Mouse (Mus musculus): ENCODE data around the gene Tecta. TPM values are rescaled to one million over a fixed set of nuclear protein-coding genes. Genes with fewer than 3 reads are reported as not detected.

Tecta gene
- polyA plus RNA-seq, 1 experiment: not detected

GRCm38 (mm10) chr9:42336575-42336974, 63.2 kb downstream of the Tecta start:
- 86% methylated on average over 1 of the region's 1 CpGs for WGBS
- Histone ChIP-seq H3K4me3 (ENCODE audit: insufficient read depth, low read depth, low read length) (no peak overlapping the region), H3K4me1 (ENCODE audit: control insufficient read depth, insufficient read depth, low read length) (no peaks in the 10 kb centered on the region), H3K27ac (ENCODE audit: insufficient read depth, low read depth, low read length) (no peak overlapping the region)
- TF ChIP-seq CTCF (IDR thresholded peaks at IDR 0.05; ENCODE audit: insufficient read depth, low read depth, low read length) (no peak), POLR2A (IDR thresholded peaks at IDR 0.05; ENCODE audit: insufficient read depth, low read depth, low read length) (no peak)

GRCm38 (mm10) chr9:42334885-42335284, 64.8 kb downstream of the Tecta start:
- Histone ChIP-seq H3K27ac (ENCODE audit: insufficient read depth, low read depth, low read length) (no peak overlapping the region), H3K4me3 (ENCODE audit: insufficient read depth, low read depth, low read length) (no peak overlapping the region), H3K4me1 (ENCODE audit: control insufficient read depth, insufficient read depth, low read length) (no peaks in the 10 kb centered on the region)
- TF ChIP-seq POLR2A (IDR thresholded peaks at IDR 0.05; ENCODE audit: insufficient read depth, low read depth, low read length): no peak
- TF ChIP-seq CTCF (IDR thresholded peaks at IDR 0.05; ENCODE audit: insufficient read depth, low read depth, low read length): no peak
- 92% methylated on average over 3 of the region's 3 CpGs for WGBS

- WGBS: 80% methylated on average over 12 of the region's 12 CpGs
- Histone ChIP-seq H3K4me3 (ENCODE audit: insufficient read depth, low read depth, low read length) (no peak overlapping the region), H3K4me1 (ENCODE audit: control insufficient read depth, insufficient read depth, low read length) (peaks cover 3% of the 10 kb centered on the region; the same call in 1 of the 2 replicates), H3K27ac (ENCODE audit: insufficient read depth, low read depth, low read length) (no peak overlapping the region)
- no peak for TF ChIP-seq CTCF (IDR thresholded peaks at IDR 0.05; ENCODE audit: insufficient read depth, low read depth, low read length)
- no peak for TF ChIP-seq POLR2A (IDR thresholded peaks at IDR 0.05; ENCODE audit: insufficient read depth, low read depth, low read length)
Observed at GRCm38 (mm10) chr9:42332692-42333091, 67.0 kb downstream of the Tecta start.

- peaks cover 3% of the 10 kb centered on the region; the same call in 1 of the 2 replicates for H3K4me1 ChIP-seq (ENCODE audit: control insufficient read depth, insufficient read depth, low read length)
- H3K4me3 ChIP-seq (ENCODE audit: insufficient read depth, low read depth, low read length): no peak overlapping the region
- 89% methylated on average over 7 of the region's 7 CpGs for WGBS
- no peak overlapping the region for H3K27ac ChIP-seq (ENCODE audit: insufficient read depth, low read depth, low read length)
- TF ChIP-seq CTCF (IDR thresholded peaks at IDR 0.05; ENCODE audit: insufficient read depth, low read depth, low read length): no peak
- TF ChIP-seq POLR2A (IDR thresholded peaks at IDR 0.05; ENCODE audit: insufficient read depth, low read depth, low read length): no peak
Observed at GRCm38 (mm10) chr9:42331341-42331740, 68.4 kb downstream of the Tecta start.

- TF ChIP-seq CTCF (IDR thresholded peaks at IDR 0.05; ENCODE audit: insufficient read depth, low read depth, low read length) (no peak), POLR2A (IDR thresholded peaks at IDR 0.05; ENCODE audit: insufficient read depth, low read depth, low read length) (no peak)
- whole genome bisulfite sequencing: 61% methylated on average over 9 of the region's 9 CpGs
Observed at GRCm38 (mm10) chr9:42329753-42330152, 70.0 kb downstream of the Tecta start.

GRCm38 (mm10) chr9:42326688-42327440, 72.9 kb downstream of the Tecta start:
- TF ChIP-seq POLR2A (IDR thresholded peaks at IDR 0.05; ENCODE audit: insufficient read depth, low read depth, low read length) (no peak), CTCF (IDR thresholded peaks at IDR 0.05; ENCODE audit: insufficient read depth, low read depth, low read length) (no peak)
- Histone ChIP-seq H3K27ac (ENCODE audit: insufficient read depth, low read depth, low read length) (no peak overlapping the region), H3K4me3 (ENCODE audit: insufficient read depth, low read depth, low read length) (no peak overlapping the region), H3K4me1 (ENCODE audit: control insufficient read depth, insufficient read depth, low read length) (peaks cover 3% of the 10 kb centered on the region; the same call in 1 of the 2 replicates)
- 15% methylated on average over 11 of the region's 11 CpGs for WGBS

More at GRCm38 (mm10) chr9:42329753-42330152, 70.0 kb downstream of the Tecta start:
- H3K4me3 ChIP-seq (ENCODE audit: insufficient read depth, low read depth, low read length): no peak overlapping the region
- H3K4me1 ChIP-seq (ENCODE audit: control insufficient read depth, insufficient read depth, low read length): peaks cover 3% of the 10 kb centered on the region; the same call in 1 of the 2 replicates
- H3K27ac ChIP-seq (ENCODE audit: insufficient read depth, low read depth, low read length): no peak overlapping the region

GRCm38 (mm10) chr9:42324640-42325394, 74.9 kb downstream of the Tecta start:
- 67% methylated on average over 29 of the region's 29 CpGs for WGBS
- H3K4me3 ChIP-seq (ENCODE audit: insufficient read depth, low read depth, low read length): no peak overlapping the region
- H3K4me1 ChIP-seq (ENCODE audit: control insufficient read depth, insufficient read depth, low read length): peaks cover 3% of the 10 kb centered on the region; the same call in 1 of the 2 replicates
- H3K27ac ChIP-seq (ENCODE audit: insufficient read depth, low read depth, low read length): no peak overlapping the region
- TF ChIP-seq CTCF (IDR thresholded peaks at IDR 0.05; ENCODE audit: insufficient read depth, low read depth, low read length): no peak

- TF ChIP-seq CTCF (IDR thresholded peaks at IDR 0.05; ENCODE audit: insufficient read depth, low read depth, low read length): no peak
- no peak for TF ChIP-seq POLR2A (IDR thresholded peaks at IDR 0.05; ENCODE audit: insufficient read depth, low read depth, low read length)
- no peaks in the 10 kb centered on the region for H3K4me1 ChIP-seq (ENCODE audit: control insufficient read depth, insufficient read depth, low read length)
- no peak overlapping the region for H3K4me3 ChIP-seq (ENCODE audit: insufficient read depth, low read depth, low read length)
- H3K27ac ChIP-seq (ENCODE audit: insufficient read depth, low read depth, low read length): no peak overlapping the region
- 91% methylated on average over 8 of the region's 8 CpGs for WGBS
Observed at GRCm38 (mm10) chr9:42323238-42323637, 76.5 kb downstream of the Tecta start.

GRCm38 (mm10) chr9:42321442-42321841, 78.3 kb downstream of the Tecta start:
- WGBS: 97% methylated on average over 2 of the region's 2 CpGs
- TF ChIP-seq CTCF (IDR thresholded peaks at IDR 0.05; ENCODE audit: insufficient read depth, low read depth, low read length) (no peak), POLR2A (IDR thresholded peaks at IDR 0.05; ENCODE audit: insufficient read depth, low read depth, low read length) (no peak)
- no peak overlapping the region for H3K27ac ChIP-seq (ENCODE audit: insufficient read depth, low read depth, low read length)
- H3K4me1 ChIP-seq (ENCODE audit: control insufficient read depth, insufficient read depth, low read length): no peaks in the 10 kb centered on the region
- no peak overlapping the region for H3K4me3 ChIP-seq (ENCODE audit: insufficient read depth, low read depth, low read length)

Data from olfactory bulb, adult 2 months (tissue).